Mouse (Mus musculus) urinary bladder, adult 2 months (tissue): ENCODE measurements around the gene Gcdh. TPM values are rescaled to one million over a fixed set of nuclear protein-coding genes. Genes with fewer than 3 reads are reported as not detected.
A peak's percentile ranks its signal among the peaks of the same experiment; 100 is the strongest.

Source experiments
- DNase-seq: peaks from one replicate; pipeline ENCODE4 v3.0.0; 2022; ENCODE audit warnings: low spot score
- polyA plus RNA-seq: library from polyadenylated mRNA; depleted of rRNA; stranded (reverse); fragments of >200 nt; gene quantifications from 2 replicates; pipeline ENCODE4 v1.2.3, GENCODE M21; 2012

Gcdh gene
- polyA plus RNA-seq, 1 experiment: 31.4 TPM

DNA sequence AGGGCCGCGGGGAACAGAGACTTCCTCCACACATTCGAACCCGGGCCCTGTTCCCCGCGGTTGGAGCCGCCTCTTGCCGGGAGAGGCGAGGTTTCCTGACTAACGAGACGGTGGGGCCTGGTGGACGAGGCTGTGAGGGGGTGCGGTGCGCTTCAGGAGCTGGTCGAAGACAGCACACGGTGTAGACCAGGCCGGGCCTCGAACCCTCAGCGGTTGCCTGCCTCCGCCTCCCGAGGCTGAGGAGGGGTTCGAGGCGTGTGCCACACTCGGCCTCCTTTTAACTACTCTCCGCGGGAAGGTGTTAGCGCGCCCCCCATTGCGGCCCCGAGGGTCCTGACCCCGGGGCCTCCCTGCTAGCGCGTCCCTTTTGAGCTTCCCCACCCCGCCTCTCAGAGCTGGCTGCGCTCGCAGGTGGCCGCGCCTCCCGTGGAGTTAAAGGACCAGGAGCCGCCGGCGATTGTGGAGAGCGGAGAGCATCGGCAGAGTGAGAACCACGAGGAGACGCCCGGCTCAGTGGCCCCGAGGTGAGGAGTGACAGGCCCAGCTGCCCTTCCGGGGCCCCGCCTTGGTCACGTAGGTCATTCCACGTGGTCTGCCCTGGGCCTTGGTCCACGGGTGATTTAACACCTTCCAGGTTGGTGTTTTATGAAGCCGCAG is 21.3 kb downstream of the Gcdh start:
- DNase-seq: no peak

DNA sequence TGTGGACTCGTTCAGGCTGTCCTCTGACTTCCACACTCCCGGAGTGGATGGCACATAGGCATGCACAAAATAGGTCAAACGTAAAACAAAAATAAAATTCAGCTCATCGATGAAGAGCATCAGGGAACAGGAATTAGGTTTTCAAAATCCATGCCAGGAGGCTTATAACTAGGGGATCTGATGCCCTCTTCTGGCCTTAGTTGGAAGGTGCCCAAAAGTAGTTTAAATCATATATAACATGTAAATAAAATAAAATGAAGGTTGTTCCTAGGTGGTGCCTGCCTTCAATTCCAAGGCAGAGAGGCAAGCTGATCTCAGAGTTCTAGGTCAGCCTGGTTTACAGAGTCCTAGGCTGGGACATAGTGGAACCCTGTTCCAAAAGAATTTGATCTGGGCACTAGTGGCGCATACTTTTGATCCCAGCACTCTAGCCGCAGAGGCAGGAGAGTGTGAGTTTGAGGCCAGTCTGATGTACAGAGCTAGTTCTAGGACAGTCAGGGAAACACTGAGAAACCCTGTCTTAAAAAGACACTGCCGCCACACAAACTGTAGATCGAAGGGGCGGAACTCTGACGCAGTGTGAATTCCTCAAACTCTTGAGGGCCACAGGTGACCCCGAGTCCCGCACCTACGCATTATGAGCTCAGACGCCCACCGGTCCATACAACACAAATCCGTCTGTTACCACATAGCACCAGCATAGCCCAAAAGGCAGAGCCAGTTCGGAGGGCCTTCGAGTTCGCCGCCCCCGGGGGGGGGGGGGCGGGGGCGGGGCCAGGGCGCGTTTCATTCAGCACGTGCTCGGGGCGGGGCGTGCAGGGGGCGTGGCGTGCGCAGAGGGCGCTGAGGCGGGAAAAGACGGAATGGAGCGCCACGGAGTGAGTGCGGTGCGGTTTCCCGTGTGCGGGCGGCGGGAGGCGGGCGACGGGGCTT is 22.1 kb downstream of the Gcdh start, which contains the start of gene Syce2:
Gene Syce2, plus strand, starts transcription at position 736 of the 933 bp plus-strand sequence.
- peak; percentile 62 for DNase-seq

DNA sequence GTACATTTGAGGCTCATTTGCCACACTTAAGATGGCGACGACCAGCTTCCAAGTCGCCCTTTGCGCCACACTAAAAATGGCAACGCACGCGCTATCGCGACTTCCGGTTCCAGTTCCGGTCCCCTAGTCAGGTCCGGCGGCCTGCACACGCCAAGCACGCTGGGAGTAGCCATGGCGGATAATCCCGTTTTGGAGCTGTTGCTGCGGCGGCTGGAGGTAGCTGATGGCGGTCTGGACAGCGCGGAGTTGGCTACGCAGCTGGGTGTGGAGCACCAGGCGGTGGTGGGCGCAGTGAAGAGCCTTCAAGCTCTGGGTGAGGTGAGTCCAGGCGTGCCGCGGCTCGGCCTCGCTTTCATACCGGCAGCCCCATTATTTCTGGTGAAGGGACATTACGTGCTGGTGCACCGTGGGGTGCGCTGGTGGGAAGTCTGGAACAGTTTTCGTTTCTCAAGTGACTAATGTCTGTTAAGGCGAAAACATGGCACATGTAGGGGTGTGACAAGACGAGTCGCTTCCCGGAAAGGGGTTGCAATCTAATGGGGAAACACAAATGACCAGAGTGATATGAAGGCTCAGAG is 36.8 kb downstream of the Gcdh start, which contains the start of gene Farsa:
Gene Farsa, plus strand, starts transcription at position 126 of the 578 bp plus-strand sequence.
- peak; percentile 80 for DNase-seq

DNA sequence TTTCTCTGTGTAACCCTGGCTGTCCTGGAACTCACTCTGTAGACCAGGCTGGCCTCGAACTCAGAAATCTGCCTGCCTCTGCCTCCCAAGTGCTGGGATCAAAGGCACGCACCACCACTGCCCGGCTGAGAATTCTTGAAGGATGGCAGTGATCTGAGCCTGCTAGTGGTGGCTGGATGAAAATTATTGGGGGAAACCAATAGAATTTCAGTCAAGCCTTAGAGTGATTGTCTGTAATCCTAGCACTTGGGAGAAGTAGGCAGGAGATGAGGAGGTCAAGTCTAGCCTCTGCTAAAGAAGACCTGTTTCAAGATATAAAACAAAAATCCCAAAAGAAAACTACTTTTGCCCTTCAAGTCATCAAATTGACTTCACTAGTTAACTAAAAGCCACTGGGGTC is 37.3 kb downstream of the Gcdh start:
- no peak for DNase-seq

DNA sequence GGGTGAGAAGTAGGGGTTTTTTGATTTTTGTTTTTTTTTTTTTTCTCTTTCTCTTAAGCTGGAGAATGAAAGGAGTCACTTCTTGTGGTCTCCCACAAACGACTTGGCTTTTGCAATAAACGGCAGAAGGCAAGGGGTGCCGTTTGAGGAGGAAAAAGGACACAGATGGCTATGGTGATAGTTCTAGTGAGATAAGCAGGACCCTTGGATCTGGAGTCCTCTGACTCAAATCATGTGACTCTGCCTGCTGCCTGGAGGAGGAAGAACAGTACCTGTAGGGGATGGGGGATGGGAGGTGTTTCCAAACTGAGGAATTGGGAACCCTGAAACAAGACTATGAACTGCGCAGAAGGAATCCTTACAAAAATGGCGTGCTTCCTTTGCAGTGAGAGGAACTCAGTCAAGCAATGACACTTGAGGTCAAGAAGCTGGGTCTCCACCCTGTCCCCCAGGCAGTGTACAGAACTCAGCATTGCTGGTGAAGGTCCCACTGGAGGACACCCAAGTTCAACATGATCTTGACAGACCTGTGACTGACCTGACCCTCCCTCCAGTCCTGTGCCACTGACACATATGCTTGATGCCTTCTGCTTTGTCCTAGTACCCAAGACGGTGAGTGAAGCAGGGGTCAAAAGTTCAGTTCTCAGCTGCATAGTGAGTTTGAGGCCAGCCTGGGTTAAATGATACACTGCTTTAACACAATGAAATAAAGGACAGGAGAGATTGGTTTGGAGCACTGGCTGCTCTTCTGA is 45.9 kb downstream of the Gcdh start:
- DNase-seq: no peak

DNA sequence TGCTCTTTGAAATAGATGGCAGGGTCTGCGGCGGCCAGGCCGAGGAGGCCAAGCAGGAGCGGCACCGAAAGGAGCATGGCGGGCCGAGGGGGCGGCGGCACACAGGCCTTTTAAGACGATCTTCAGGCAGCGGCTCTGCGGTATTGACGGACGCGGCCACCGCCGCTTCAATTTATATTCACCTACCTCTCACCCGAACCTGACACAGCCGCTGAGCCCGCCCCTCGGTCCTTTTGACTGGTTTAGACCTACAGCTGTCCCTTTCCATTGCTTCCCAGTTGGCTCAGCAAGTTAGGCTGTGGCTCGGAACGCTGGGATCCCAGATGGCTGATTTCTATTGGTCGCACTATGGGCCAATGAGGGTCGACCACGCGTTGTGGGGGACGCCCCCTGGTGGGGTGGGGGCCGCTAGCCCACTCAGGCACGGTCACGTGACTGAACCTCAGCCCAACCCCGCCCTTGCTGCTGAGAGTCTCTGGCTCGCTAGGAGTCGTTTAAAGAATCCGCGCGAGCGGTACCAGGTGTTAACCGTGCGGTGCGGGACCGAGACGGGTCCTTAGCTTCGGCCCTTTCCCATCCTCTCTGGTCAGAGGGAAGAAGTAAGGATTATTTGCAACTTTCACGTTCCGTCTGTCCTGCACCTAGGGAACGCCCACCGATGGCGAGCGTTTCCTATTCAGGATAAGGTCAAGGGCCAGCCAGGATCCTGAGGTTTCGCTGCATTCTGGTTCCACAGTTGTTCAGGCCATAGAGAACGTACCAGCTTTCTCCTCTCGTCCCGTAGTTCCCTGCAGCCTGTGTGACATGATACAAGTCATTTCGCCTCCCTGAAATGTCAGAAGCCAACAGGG is 46.8 kb downstream of the Gcdh start, which contains the start of gene Calr:
Gene Calr, minus strand, starts transcription at position 213 of the 851 bp plus-strand sequence.
- DNase-seq: peak; percentile 99

DNA sequence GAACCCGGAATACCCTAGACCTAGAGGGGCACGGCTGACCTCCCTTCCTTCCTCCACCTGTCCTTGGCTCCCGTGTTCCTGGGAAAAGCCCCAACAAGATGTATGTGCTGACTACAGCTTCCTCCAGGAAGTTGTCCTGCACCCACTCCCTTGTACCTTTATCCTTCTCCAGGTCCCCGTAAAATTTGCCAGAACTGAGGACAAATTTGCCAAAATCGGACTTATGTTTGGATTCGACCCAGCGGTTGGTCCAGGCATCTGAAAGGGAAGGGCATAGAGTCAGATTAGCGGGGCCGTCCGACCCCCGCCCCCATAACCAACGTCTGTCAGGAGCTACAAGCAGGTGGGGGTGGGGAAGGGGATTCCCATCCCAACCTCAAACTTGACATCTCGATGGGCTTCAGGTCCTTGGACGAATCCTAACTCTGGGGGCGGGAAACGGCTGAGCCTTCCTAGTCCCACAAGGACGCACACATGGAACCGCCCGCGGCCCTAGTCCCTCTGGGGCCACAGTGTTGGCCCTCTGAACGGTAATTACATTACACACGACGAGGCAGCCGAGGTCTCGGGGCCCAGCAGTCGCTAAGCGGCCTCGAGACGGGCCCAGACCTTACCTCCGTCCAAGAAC is 47.5 kb downstream of the Gcdh start:
- DNase-seq: no peak

DNA sequence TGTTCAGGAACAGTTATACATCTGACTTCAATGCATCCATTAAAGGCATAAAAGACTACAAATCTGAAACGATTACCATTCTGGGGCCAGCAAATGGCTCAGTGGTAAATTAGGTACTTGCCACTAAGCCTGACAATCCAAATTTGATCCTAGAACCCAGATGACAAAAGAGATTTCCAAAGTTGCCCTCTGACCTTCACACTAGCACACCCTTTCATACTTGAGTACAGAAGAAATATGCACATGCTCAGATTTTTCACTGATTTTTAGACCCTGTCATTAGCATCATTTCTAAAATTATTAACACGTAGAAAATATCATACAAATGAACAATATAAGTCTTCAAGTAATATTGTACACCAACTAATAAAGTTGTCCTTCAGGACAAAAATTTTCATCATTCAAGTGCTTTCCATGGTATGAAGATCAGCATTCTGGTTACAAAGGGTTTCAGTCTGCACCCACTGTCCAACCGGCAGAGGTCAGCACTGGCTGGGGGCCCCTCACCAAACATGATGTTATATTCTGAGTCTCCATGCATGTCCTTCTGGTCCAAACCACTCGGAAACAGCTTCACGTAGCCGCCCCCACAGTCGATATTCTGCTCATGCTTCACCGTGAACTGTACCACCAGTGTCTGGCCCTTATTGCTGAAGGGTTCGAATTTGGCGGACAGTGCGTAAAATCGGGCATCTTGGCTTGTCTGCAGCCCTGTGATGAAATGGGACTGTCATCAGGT is 48.2 kb downstream of the Gcdh start:
- DNase-seq: no peak

DNA sequence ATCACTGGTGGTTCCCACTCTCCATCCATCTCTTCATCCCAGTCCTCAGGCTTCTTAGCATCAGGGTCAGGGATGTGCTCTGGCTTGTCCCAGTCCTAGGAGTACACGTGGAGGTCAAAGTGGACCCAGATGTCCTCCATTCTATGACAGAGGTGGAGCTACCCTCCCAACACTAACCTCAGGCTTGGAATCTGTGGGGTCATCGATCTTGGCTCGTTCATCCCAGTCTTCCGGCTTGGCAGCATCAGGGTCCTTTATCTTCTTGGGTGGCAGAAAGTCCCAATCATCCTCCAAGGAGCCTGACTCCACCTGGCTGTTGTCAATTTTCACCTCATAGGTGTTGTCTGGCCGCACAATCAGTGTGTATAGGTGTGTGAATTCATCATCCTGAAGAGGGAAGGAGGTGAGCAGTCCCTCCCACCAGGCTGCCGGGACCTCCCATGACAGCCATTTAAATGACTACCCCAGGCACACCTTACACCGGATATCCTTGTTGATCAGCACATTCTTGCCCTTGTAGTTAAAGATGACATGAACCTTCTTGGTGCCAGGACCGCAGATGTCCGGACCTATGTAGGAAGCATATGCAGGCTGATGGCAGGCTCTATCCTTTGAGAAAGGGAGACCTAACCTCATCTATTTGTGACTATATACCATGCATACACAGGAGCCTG is 49.2 kb downstream of the Gcdh start:
- no peak for DNase-seq

DNA sequence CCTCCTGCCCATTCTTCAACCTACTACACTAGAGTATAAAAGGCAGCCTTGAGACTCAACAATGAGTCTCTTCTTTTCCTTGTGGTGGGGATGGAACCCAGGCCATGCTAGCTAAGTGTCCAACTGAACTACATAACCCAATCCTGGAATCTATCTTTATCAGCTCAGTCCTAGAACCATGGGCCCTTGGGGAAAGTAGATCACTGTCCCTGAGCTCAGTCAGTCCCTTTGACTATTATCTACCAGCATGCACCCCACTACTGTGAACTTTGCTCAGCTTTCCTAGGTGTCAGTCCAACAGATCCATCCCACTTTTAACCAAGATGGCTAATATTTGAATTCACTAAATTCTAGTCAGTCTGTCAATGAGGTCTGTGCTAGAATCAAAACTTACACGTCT is 52.2 kb downstream of the Gcdh start:
- no peak for DNase-seq

DNA sequence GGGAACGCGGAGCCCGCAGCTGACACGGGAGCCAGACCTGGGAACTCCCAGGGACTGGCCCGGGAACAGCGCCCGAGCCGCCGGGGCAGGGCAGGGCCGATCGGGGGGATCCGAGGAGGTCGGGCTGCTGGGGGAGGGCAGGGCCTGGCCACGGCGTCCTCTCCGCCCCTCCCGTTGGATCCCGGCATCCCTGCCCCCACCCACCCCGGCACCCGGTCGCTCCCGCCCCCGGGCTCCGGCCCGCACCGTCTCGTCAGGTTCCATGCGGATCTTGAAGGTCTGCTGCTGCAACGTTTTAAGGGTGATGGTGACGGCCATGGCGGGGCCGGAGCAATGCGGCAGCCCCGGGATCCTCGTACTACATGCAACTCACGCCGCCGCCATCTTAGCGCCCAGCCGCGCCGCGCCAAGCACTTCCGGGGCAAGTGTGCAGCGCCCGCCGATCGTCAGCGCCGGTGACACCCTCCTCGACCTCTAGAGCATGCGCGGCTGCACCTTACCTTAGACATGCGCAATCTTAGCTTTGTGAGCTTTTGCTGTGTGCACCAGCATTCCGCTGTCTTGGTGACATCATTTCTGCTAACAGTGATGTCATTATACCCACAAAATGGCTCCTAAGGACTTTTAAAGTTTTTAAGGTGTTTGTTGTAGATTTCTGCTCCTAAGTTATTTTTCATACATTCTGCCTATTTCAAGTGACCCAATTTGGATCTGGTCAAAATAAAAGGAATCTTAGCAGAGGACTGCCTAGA is 53.3 kb downstream of the Gcdh start, which contains the start of gene Rad23a:
Gene Rad23a, minus strand, starts transcription at position 418 of the 752 bp plus-strand sequence.
- DNase-seq: peak; percentile 86

DNA sequence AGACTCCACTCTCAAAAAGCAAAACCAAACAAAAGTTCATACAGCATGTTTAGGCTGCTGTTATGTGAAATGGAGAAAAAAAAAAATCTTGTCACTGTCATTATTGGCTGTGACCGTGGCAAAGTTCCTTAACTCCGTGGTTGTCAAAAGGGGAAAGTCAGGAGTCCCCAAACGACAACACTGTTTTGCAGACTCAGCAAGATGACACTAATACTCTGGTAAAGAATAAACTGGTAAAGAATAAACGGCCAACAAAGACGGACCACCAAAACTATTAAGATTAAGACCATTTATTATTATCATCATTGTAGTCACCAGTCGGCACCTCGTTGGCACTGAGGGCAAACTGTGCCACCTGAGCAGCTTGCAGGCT is 53.9 kb downstream of the Gcdh start:
- DNase-seq: no peak

DNA sequence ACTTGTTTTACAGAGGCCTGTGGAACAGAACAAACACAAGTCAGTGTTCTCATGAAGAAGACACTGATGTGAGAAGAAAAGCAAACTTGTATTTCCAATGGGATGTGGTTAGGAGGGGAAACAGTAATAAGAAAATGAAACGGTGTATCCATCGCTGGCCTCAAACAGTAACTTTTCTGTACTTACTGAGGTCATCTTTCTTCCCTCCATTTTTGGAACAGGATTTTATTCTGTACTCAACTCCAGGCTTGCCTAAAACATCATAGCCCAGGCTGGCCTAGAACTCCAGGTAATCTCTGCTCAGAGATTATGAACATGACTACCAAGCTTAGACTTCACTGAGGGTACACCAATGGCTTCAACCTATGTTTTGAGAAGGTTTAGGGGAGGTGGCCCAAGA is 54.3 kb downstream of the Gcdh start:
- DNase-seq: no peak

DNA sequence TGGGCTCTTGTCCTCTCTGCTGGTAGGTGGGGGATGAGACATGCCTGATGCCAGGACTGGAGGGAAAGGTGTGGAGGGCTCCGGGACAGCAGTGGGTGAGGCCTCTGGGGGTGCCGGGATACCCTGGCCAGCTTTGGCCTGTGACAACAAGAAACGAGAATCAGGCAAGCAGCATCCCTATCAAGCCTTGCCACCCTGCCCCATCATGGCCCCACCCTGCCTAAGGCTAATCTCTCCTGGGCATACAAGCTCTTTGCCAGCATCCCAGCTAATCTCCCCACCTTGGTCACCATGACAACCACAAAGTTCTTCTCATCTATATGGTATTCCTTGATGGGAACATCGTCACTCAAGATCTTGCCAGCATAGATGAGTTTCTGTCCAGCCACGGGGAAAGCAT is 55.2 kb downstream of the Gcdh start:
- DNase-seq: no peak

DNA sequence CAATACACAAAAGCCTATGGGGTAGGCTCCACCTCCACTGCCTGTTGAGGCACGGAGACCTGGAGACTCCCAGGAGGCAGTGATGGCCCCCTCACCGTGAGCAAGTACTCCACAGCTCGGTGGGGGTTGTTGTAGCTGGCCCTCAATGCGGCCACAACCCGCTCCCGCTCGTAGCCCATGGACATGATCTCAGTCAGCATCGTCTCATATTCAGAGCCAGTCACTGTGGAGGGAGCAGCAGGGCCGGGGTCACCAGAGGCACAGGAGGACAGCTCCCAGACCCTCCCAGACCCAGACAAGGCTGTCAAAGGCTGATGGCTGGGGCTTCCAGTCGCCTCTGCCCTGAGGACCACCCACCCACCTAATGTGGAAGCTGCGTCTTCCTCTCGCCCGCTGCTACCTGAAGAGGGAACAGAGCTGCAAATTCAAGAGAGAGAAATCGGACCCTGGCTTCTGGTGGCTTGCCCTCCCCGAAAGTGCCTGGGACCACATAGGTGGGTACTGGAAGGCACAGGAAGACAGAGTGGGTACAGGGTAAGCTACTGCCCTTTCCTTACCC is 55.7 kb downstream of the Gcdh start:
- DNase-seq: no peak

DNA sequence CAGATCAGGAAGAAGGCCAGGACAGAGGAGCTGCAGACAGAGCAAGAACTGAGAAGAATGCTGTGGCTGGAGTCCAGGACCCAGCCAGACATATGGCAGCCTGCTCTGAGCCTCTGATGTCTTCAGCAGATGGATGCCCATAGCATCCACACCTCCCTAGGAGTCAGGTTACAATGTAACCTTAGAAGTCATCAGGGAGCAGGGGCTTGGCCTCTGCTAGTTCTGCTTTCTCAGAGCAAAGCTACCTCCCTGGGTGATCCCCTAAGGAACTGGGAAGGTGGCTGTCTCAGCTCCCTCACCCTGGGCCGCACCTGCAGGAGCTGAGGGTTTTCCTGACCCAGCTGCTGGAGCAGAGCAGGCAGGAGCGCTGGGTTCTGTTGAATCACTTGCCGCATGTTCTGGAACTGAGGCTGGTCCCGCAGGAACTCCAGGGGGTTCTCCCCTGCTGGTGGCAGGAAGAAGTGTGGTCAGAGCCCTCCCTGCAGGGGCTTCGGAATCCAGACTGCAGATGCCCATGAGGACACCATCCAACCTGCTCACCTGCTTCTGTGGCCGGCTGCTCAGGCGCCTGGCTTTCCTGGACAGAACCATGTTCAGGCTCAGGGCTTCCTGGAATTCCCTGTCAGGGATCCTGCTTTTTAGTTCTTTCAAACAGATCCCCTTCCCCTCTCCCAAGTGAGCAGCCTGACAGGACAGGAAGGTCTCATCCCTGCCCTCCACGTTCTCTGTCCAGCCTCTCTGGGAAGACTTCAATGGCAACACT is 56.4 kb downstream of the Gcdh start:
- no peak for DNase-seq
